Mouse (Mus musculus) liver, embryonic 16.5 days (tissue): ENCODE data around the gene Gsap. TPM values are rescaled to one million over a fixed set of nuclear protein-coding genes. Genes with fewer than 3 reads are reported as not detected.
"Not testable (repeated sequence)": the region's sequence is repeated elsewhere in the genome, so short reads cannot be mapped to it uniquely, and the experiment has no call there.

Experiments used
- ATAC-seq: fragments of 200-750 bp; cut with Nextera tagmentation; 2 replicates; pipeline ENCODE4 v1.8.0; 2017; ENCODE audit warnings: low read depth, mild to moderate bottlenecking, moderate number of reproducible peaks, moderate library complexity
- H3K27ac ChIP-seq: fragments of 300-500 bp; sonication (generic); 2 replicates; pipeline ENCODE4 v1.5.1; 2014; ENCODE audit warnings: mild to moderate bottlenecking, low read length
- H3K27me3 ChIP-seq: fragments of 300-500 bp; sonication (generic); 2 replicates; pipeline ENCODE4 v1.6.1; 2014; ENCODE audit warnings: low read depth, low read length, mixed read lengths; ENCODE audit not compliant: control insufficient read depth, insufficient read depth
- H3K36me3 ChIP-seq: fragments of 300-500 bp; sonication (generic); 2 replicates; pipeline ENCODE4 v1.6.1; 2014; ENCODE audit warnings: mild to moderate bottlenecking; ENCODE audit not compliant: control insufficient read depth, insufficient read depth
- H3K4me1 ChIP-seq: fragments of 300-500 bp; sonication (generic); 2 replicates; pipeline ENCODE4 v1.6.1; 2014; ENCODE audit warnings: low read depth, low read length, mixed read lengths; ENCODE audit not compliant: control insufficient read depth
- H3K4me2 ChIP-seq: fragments of 300-500 bp; sonication (generic); 2 replicates; pipeline ENCODE4 v1.6.1; 2014; ENCODE audit warnings: low read depth, low read length, mixed read lengths
- H3K4me3 ChIP-seq: fragments of 300-500 bp; sonication (generic); 2 replicates; pipeline ENCODE4 v1.5.1; 2014; ENCODE audit warnings: low read depth, mild to moderate bottlenecking, low read length
- H3K9ac ChIP-seq: fragments of 300-500 bp; sonication (generic); 2 replicates; pipeline ENCODE4 v1.6.1; 2014; ENCODE audit warnings: low read depth, low read length
- H3K9me3 ChIP-seq: fragments of 300-500 bp; sonication (generic); replicated peaks from 2 replicates; pipeline ENCODE4 v1.6.1; 2016; ENCODE audit warnings: low read length; ENCODE audit not compliant: control insufficient read depth
- WGBS: fragments of 180-500 bp; shearing (Covaris S2); extraction: QIAGEN DNeasy Blood & Tissue Kit; methylation state at CpG from one replicate; pipeline ENCODE4 v1.1.7; 2014; ENCODE audit not compliant: insufficient replicate concordance; 5-methylcytosine and 5-hydroxymethylcytosine counted together
- polyA plus RNA-seq: library from polyadenylated mRNA; unstranded; fragments of >200 nt; fragmentation: Nextera tagmentation; extraction: Ambion mirVana; gene quantifications from 2 replicates; pipeline ENCODE4 v1.2.1, GENCODE M21; 2015

The Gsap gene
- polyA plus RNA-seq = 2.4 and 2.5 TPM in 2 replicates

- peak; percentile 89 for ATAC-seq
Observed at GRCm38 (mm10) chr5:21185764-21186685, at the start of gene Gsap. Gene Gsap (plus strand): TSS chr5:21186255.

GRCm38 (mm10) chr5:21136575-21136974, 49.5 kb upstream of the Gsap start:
- Histone ChIP-seq H3K4me1 (no peaks in the 10 kb centered on the region; the same call in 1 of the 2 replicates), H3K27ac (no peak overlapping the region), H3K4me3 (no peak overlapping the region), H3K36me3 (no peaks in the 10 kb centered on the region), H3K9me3 (no peaks in the 10 kb centered on the region), H3K4me2 (no peak overlapping the region), H3K27me3 (no peaks in the 10 kb centered on the region), H3K9ac (no peak overlapping the region)
- no peak for ATAC-seq
- WGBS = 46% methylated on average over 5 of the region's 5 CpGs

More at GRCm38 (mm10) chr5:21185764-21186685, at the start of gene Gsap:
- no peak within 1 kb of the TSS for H3K27ac ChIP-seq
- H3K4me3 ChIP-seq = peak within 1 kb of the TSS; percentile 67
- peak within 1 kb of the TSS; percentile 87 for H3K4me2 ChIP-seq
- WGBS = 6% methylated on average over 43 of the region's 43 CpGs
- H3K4me1 ChIP-seq = peaks cover 2% of the 10 kb centered on the region; the same call in 1 of the 2 replicates
- H3K9me3 ChIP-seq = no peaks in the 10 kb centered on the region
- no peaks in the 10 kb centered on the region for H3K36me3 ChIP-seq
- H3K9ac ChIP-seq = peak within 1 kb of the TSS; percentile 46
- no peaks in the 10 kb centered on the region for H3K27me3 ChIP-seq

GRCm38 (mm10) chr5:21139505-21139904, 46.5 kb upstream of the Gsap start:
- H3K27ac ChIP-seq = no peak overlapping the region
- no peak overlapping the region for H3K4me2 ChIP-seq
- no peak overlapping the region for H3K9ac ChIP-seq
- no peaks in the 10 kb centered on the region for H3K9me3 ChIP-seq
- no peaks in the 10 kb centered on the region for H3K36me3 ChIP-seq
- peaks cover 2% of the 10 kb centered on the region; the same call in 1 of the 2 replicates for H3K4me1 ChIP-seq
- no peak for ATAC-seq
- H3K27me3 ChIP-seq = no peaks in the 10 kb centered on the region
- H3K4me3 ChIP-seq = no peak overlapping the region
- 60% methylated on average over 9 of the region's 9 CpGs for WGBS

GRCm38 (mm10) chr5:21141133-21141551, 44.9 kb upstream of the Gsap start:
- H3K9ac ChIP-seq, H3K4me2 ChIP-seq, H3K9me3 ChIP-seq, H3K4me1 ChIP-seq, H3K27me3 ChIP-seq, H3K27ac ChIP-seq, H3K4me3 ChIP-seq, H3K36me3 ChIP-seq: not testable (repeated sequence)
- 34% methylated on average over 7 of the region's 7 CpGs for WGBS
- peak; percentile 71 for ATAC-seq

- peak; percentile 61 for ATAC-seq
- Histone ChIP-seq H3K27ac (no peak overlapping the region), H3K9ac (no peak overlapping the region), H3K9me3 (no peaks in the 10 kb centered on the region), H3K4me1 (peaks cover 3% of the 10 kb centered on the region; the same call in 1 of the 2 replicates), H3K36me3 (no peaks in the 10 kb centered on the region), H3K4me2 (no peak overlapping the region), H3K27me3 (no peaks in the 10 kb centered on the region), H3K4me3 (no peak overlapping the region)
- 30% methylated on average over 5 of the region's 5 CpGs for WGBS
Observed at GRCm38 (mm10) chr5:21141626-21142025, 44.4 kb upstream of the Gsap start.

- Histone ChIP-seq H3K4me2 (no peak overlapping the region), H3K27ac (no peak overlapping the region), H3K9ac (no peak overlapping the region), H3K27me3 (no peaks in the 10 kb centered on the region), H3K9me3 (no peaks in the 10 kb centered on the region), H3K36me3 (no peaks in the 10 kb centered on the region), H3K4me1 (peaks cover 3% of the 10 kb centered on the region; the same call in 1 of the 2 replicates), H3K4me3 (no peak overlapping the region)
- no peak for ATAC-seq
- WGBS = 66% methylated on average over 7 of the region's 7 CpGs
Observed at GRCm38 (mm10) chr5:21143032-21143431, 43.0 kb upstream of the Gsap start.

- H3K27ac ChIP-seq = no peak overlapping the region
- no peak overlapping the region for H3K4me3 ChIP-seq
- 29% methylated on average over 8 of the region's 8 CpGs for WGBS
- peaks cover 3% of the 10 kb centered on the region; the same call in 1 of the 2 replicates for H3K4me1 ChIP-seq
- no peaks in the 10 kb centered on the region for H3K9me3 ChIP-seq
- H3K9ac ChIP-seq = no peak overlapping the region
- H3K4me2 ChIP-seq = no peak overlapping the region
- ATAC-seq = peak; percentile 47
- no peaks in the 10 kb centered on the region for H3K36me3 ChIP-seq
- no peaks in the 10 kb centered on the region for H3K27me3 ChIP-seq
Observed at GRCm38 (mm10) chr5:21144506-21145169, 41.4 kb upstream of the Gsap start.

- ATAC-seq = no peak
- H3K9me3 ChIP-seq = no peaks in the 10 kb centered on the region
Observed at GRCm38 (mm10) chr5:21148358-21148757, 37.7 kb upstream of the Gsap start.

More at GRCm38 (mm10) chr5:21148358-21148757, 37.7 kb upstream of the Gsap start:
- no peaks in the 10 kb centered on the region for H3K36me3 ChIP-seq
- H3K4me3 ChIP-seq = no peak overlapping the region
- H3K9ac ChIP-seq = no peak overlapping the region
- H3K4me2 ChIP-seq = no peak overlapping the region
- peaks cover 3% of the 10 kb centered on the region; the same call in 1 of the 2 replicates for H3K4me1 ChIP-seq
- no peaks in the 10 kb centered on the region for H3K27me3 ChIP-seq
- H3K27ac ChIP-seq = no peak overlapping the region
- 61% methylated on average over 3 of the region's 3 CpGs for WGBS
